Mouse (Mus musculus) urinary bladder, postnatal 36 days (tissue): ENCODE results near the gene Tesmin.

Source experiments
- DNase-seq, 2 experiments: peaks; one replicate each; pipeline ENCODE4 v3.0.0; 2022; ENCODE audit warnings: low spot score in 2 of 2, mixed read lengths in 1 of 2

Gene Tesmin

DNA sequence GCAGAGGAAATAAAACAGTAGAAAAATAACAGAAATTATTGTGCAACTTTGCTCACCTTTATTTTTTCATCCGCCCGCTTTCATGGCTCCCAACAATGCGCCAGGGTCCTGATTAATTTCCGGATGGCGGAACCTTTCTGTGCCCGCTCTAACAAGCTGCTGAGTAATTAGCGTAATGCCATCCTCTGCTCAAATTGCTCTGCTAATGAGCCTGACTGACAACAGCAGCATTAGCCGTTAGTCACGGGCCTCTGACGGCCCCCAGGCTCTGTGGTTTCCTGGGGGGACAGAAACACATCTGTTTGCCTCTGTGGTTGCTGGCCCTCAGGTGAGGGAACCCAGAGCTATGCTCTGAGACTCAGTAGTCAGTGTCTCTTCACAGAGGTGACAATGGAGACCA is 52.4 kb downstream of the Tesmin start:
- no peak for DNase-seq

DNA sequence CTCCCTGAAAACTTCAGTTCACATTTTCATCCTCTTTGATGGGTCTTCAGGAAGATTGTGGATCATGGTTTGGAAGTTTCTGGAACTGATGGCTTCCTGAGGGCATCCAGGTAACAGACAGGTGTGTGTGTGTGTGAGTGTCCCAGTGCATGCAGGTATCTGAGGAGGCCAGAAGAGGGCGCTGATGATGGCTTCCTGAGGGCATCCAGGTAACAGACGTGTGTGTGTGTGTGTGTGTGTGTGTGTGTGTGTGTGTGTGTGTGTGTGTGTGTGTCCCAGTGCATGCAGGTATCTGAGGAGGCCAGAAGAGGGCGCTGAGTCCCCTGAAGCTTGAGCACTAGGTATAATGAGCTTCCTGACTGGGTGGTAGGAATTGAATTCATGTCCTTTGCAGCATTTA is 58.7 kb downstream of the Tesmin start:
- DNase-seq, result no peak

DNA sequence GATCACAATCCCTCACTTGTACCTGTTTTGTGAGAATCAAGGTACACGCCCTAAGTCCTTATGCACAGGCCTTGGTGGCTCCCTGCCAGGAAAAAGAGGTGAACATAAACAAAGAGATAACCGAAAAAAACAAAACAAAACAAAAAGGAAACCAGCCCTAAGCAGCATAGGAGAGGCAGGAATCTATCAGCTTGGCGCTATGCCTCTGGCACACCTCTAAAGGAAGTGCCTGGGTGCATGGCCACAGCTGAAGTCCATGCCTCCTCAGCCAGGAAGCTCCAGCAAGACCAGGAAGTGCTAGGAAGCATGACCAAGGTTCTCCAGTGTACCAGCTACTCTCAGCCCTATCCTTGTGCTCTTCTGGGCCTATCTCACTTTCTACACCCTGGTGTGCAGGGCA is 60.6 kb downstream of the Tesmin start:
- DNase-seq, result no peak

DNA sequence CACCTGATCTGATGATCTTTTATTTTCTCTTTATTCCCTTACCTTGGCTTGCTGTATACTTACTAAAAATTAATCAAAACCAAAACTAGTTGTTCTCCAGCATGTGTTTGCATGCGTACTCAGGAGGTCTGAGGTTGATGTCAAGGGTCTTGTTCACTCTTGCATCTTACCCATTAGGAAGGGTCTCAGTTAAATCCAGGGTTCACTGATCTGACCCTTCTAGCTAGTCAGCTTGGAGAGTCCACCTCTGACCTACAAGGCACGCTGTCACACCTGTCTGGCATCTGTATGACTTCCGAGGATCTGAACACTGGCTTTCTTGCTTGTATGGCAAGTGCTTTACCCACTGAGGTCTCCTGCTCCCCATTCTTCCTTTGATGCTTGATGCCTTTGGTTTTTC is 62.1 kb downstream of the Tesmin start:
- DNase-seq, result no peak

DNA sequence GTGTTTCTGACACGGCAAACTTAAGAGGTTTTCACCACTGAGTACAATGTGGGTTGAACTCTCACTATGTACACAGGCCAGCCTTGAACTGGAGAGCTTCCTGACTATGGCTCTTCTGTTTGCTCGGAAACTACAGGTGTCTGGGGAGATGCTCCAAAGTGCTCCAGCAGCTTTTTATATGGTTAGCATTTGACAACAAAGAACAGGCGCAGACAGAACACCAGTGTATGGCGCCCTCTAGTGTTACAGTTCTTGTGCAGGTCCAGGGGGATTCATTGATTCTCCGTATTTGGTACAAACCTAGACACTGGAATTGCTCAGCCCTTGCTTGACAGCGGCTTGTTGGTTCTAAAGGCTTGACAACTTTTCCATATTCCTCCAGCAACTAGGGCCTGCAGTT is 62.5 kb downstream of the Tesmin start:
- DNase-seq, result peak; percentile 32 to 49

DNA sequence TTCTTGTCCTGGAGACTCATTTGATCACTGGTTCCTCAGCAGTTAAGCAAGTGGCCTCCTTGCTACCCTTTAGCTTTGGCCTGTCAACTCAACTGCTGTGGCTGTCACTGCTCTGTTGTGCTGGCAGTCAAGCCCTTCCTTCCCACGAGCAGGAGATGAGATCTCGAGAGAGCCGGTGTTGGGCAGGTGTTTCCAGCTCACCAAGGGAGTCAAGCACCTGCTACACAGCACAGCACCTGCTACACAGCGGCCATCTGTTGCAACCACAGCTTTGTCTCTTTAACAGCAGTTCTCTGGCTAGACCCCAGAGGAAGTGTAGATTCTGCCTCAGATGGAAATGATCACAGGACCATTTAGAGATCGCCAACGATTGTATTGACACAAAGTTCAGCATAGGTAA is 63.0 kb downstream of the Tesmin start:
- no peak for DNase-seq
